Mouse (Mus musculus) megakaryocyte, embryonic 14.5 days (primary cell): ENCODE measurements at regions not wholly inside any gene's neighbourhood (a gene's known extent, or its start where the extent isn't known, plus 50 kb on each side); places are given as distances from the start of the nearest gene placed in this dataset.

Source experiments
- FLI1 ChIP-seq: IDR thresholded peaks from 2 replicates; pipeline ENCODE4 v1.6.1; 2012; ENCODE audit warnings: low read length, inconsistent platforms, mixed read lengths
- GATA1 ChIP-seq: IDR thresholded peaks from 3 replicates; pipeline ENCODE4 v1.6.1; 2012; ENCODE audit warnings: mixed read lengths, low read length, inconsistent platforms, borderline replicate concordance

DNA sequence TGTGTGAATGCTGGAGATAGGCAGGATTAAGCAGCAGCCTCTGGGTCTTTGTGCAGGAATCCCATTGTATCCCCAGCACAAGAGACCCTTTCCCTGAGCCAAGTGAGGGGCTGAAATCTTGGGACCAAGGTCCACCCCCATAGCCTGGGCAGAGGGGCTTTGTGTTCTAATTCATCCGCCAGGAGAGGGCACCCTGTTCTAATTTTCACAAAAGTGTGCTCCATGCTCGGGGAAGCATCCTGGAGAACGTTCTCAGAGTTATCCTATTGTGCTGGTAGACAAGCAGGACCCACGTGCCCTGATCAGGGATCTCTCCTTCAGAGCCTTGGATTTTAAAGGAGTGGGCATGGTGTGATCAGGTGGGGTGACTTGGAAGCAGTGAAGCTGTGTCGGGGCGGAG, 191.5 kb upstream of the 4931429L15Rik start:
- TF ChIP-seq GATA1 (no peak), FLI1 (no peak)
